Mouse (Mus musculus) right cerebral cortex, adult 2 months (tissue): ENCODE results near the gene Thada.

ENCODE experiments used
- DNase-seq, 2 experiments: peaks; one replicate each; pipeline ENCODE4 v3.0.0; 2021 to 2022; ENCODE audit warnings: low spot score in 2 of 2

Gene Thada

GRCm38 (mm10) chr17:84465753-84466608 lies at the start of gene Thada:
Gene Thada, minus strand, starts transcription at chr17:84466205.
- peak; percentile 98 to 99 for DNase-seq

GRCm38 (mm10) chr17:84512516-84513085 lies 46.6 kb upstream of the Thada start:
- DNase-seq = no peak

- peak; percentile 83 to 84 for DNase-seq
Measured at GRCm38 (mm10) chr17:84511682-84512515, 45.9 kb upstream of the Thada start, which contains the start of gene Plekhh2. Gene Plekhh2, plus strand, starts transcription at chr17:84511895.

- DNase-seq = no peak
Measured at GRCm38 (mm10) chr17:84510961-84511639, 45.1 kb upstream of the Thada start.

- DNase-seq = peak; percentile 77
Measured at GRCm38 (mm10) chr17:84510355-84510754, 44.4 kb upstream of the Thada start.

GRCm38 (mm10) chr17:84509176-84509575 lies 43.2 kb upstream of the Thada start:
- DNase-seq = no peak

GRCm38 (mm10) chr17:84508736-84509135 lies 42.7 kb upstream of the Thada start:
- DNase-seq = no peak

- DNase-seq = no peak
Measured at GRCm38 (mm10) chr17:84505922-84506321, 39.9 kb upstream of the Thada start.

- DNase-seq = no peak
Measured at GRCm38 (mm10) chr17:84502341-84502740, 36.3 kb upstream of the Thada start.

- no peak for DNase-seq
Measured at GRCm38 (mm10) chr17:84498639-84499038, 32.6 kb upstream of the Thada start.

GRCm38 (mm10) chr17:84497972-84498604 lies 32.1 kb upstream of the Thada start:
- no peak for DNase-seq

- no peak for DNase-seq
Measured at GRCm38 (mm10) chr17:84497559-84497958, 31.6 kb upstream of the Thada start.

- no peak for DNase-seq
Measured at GRCm38 (mm10) chr17:84497026-84497425, 31.0 kb upstream of the Thada start.

GRCm38 (mm10) chr17:84492255-84492880 lies 26.4 kb upstream of the Thada start:
- DNase-seq = no peak

- DNase-seq = no peak
Measured at GRCm38 (mm10) chr17:84487415-84487814, 21.4 kb upstream of the Thada start.

GRCm38 (mm10) chr17:84483673-84484320 lies 17.8 kb upstream of the Thada start:
- no peak for DNase-seq

GRCm38 (mm10) chr17:84482831-84483230 lies 16.8 kb upstream of the Thada start:
- no peak for DNase-seq

GRCm38 (mm10) chr17:84480464-84481355 lies 14.7 kb upstream of the Thada start:
- peak in 1 of 2 experiments; percentile 20 for DNase-seq

GRCm38 (mm10) chr17:84478276-84478675 lies 12.3 kb upstream of the Thada start:
- no peak for DNase-seq
